Mouse (Mus musculus) kidney, postnatal 0 days (tissue): Measurements from ENCODE around the gene Kif1bp. TPM values are rescaled to one million over a fixed set of nuclear protein-coding genes. Genes with fewer than 3 reads are reported as not detected.
A peak's percentile ranks its signal among the peaks of the same experiment; 100 is the strongest.

Source experiments
- ATAC-seq: fragments of 200-750 bp; cut with Nextera tagmentation; replicated peaks from 2 replicates; pipeline ENCODE4 v1.8.0; 2017; ENCODE audit warnings: low read depth, moderate number of reproducible peaks, moderate TSS enrichment, moderate library complexity; ENCODE audit not compliant: low FRiP score
- DNase-seq: peaks from one replicate; pipeline ENCODE4 v3.0.0-alpha.2; 2016; ENCODE audit warnings: low spot score
- H3K27ac ChIP-seq: fragments of 300-500 bp; sonication (generic); 2 replicates; pipeline ENCODE4 v1.5.1; 2014; ENCODE audit warnings: mild to moderate bottlenecking
- H3K27me3 ChIP-seq: fragments of 300-500 bp; sonication (generic); 2 replicates; pipeline ENCODE4 v1.6.1; 2014; ENCODE audit warnings: low read length, mixed read lengths; ENCODE audit not compliant: insufficient read depth
- H3K36me3 ChIP-seq: fragments of 300-500 bp; sonication (generic); 2 replicates; pipeline ENCODE4 v1.6.1; 2014; ENCODE audit warnings: low read length, mixed read lengths; ENCODE audit not compliant: insufficient read depth
- H3K4me1 ChIP-seq: fragments of 300-500 bp; sonication (generic); replicated peaks from 2 replicates; pipeline ENCODE4 v1.6.1; 2014; ENCODE audit warnings: antibody characterized with exemption, low read length, mixed read lengths; ENCODE audit not compliant: insufficient read depth
- H3K4me2 ChIP-seq: fragments of 300-500 bp; sonication (generic); 2 replicates; pipeline ENCODE4 v1.6.1; 2014; ENCODE audit warnings: mild to moderate bottlenecking, low read length, moderate library complexity, mixed read lengths
- H3K4me3 ChIP-seq: fragments of 300-500 bp; sonication (generic); replicated peaks from 2 replicates; pipeline ENCODE4 v1.5.1; 2014; ENCODE audit warnings: low read depth, low read length
- H3K9ac ChIP-seq: fragments of 300-500 bp; sonication (generic); 2 replicates; pipeline ENCODE4 v1.6.1; 2014; ENCODE audit warnings: low read depth, low read length
- H3K9me3 ChIP-seq: fragments of 300-500 bp; sonication (generic); replicated peaks from 2 replicates; pipeline ENCODE4 v1.6.1; 2016; ENCODE audit warnings: low read length, inconsistent platforms, mixed read lengths
- CTCF ChIP-seq: IDR thresholded peaks from 2 replicates; pipeline ENCODE4 v1.5.1; 2016; ENCODE audit warnings: antibody characterized with exemption, low read depth, mild to moderate bottlenecking, moderate library complexity
- WGBS: fragments of 180-500 bp; shearing (Covaris S2); extraction: QIAGEN DNeasy Blood & Tissue Kit; methylation state at CpG from one replicate; pipeline ENCODE4 v1.1.7; 2014; 5-methylcytosine and 5-hydroxymethylcytosine counted together
- polyA plus RNA-seq: library from polyadenylated mRNA; unstranded; fragments of >200 nt; fragmentation: Nextera tagmentation; extraction: Ambion mirVana; gene quantifications from 2 replicates; pipeline ENCODE4 v1.2.1, GENCODE M21; 2015

Gene Kif1bp
- polyA plus RNA-seq, 1 experiment from 2014 or later = 33.8 TPM

DNA sequence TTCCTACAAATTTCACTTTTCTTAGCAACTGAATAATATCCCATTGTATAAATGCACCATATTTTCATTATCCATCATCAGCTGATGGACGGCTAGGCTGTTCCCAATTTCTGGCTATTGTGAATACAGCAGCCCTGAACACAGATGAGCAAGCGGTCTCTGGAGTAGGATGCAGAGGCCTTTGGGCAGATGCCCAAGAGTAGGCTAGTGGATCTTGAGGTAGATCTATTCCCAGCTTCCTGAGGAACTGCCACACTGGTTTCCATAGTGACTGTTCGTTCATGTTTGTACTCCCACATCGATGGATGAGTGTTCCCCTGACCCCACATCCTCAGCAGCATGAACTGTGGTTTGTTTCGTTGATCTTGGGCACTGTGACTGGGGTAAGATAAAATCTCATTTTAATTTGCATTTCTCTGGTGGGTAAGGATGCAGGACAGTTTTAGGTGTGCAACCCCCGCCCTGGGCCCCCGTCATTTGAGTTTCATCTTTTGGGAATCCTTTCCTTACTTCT lies 27.4 kb downstream of the Kif1bp start:
- Histone ChIP-seq H3K9ac (no peak overlapping the region), H3K27ac (no peak overlapping the region), H3K9me3 (no peaks in the 10 kb centered on the region), H3K27me3 (no peaks in the 10 kb centered on the region), H3K4me3 (no peak overlapping the region), H3K4me1 (no peaks in the 10 kb centered on the region), H3K4me2 (no peak overlapping the region), H3K36me3 (no peaks in the 10 kb centered on the region)
- no peak for TF ChIP-seq CTCF
- DNase-seq = no peak
- WGBS = 54% methylated on average over 7 of the region's 7 CpGs
- no peak for ATAC-seq

- H3K27me3 ChIP-seq = no peaks in the 10 kb centered on the region
- ATAC-seq = peak; percentile 59
Observed at GRCm38 (mm10) chr10:62549523-62550166, 28.6 kb downstream of the Kif1bp start.

DNA sequence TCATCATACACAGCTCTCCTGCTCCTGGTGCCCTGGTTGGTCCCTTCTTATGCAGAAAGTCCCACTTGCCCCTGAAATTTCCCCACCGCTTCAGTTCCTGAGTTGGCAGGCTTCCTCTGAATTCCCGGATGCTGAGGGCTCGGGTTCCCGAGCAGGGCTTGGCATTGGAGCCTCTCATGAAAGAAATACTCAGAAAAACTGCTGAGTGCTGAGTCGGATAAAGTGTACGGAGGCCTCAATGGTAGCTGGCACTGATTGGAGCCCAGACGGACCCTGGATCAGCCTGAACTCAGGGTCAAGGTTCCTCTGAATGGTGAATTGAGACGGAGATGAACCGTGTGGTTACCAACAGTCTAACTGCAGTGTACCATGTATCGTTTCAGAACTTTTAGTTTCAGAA lies 31.8 kb downstream of the Kif1bp start:
- Histone ChIP-seq H3K9me3 (no peaks in the 10 kb centered on the region), H3K36me3 (no peaks in the 10 kb centered on the region), H3K4me2 (no peak overlapping the region), H3K4me3 (no peak overlapping the region), H3K4me1 (no peaks in the 10 kb centered on the region), H3K27me3 (no peaks in the 10 kb centered on the region), H3K9ac (no peak overlapping the region), H3K27ac (no peak overlapping the region)
- ATAC-seq = no peak
- 62% methylated on average over 10 of the region's 10 CpGs for WGBS
- DNase-seq = no peak
- no peak for TF ChIP-seq CTCF

More at GRCm38 (mm10) chr10:62549523-62550166, 28.6 kb downstream of the Kif1bp start:
- Histone ChIP-seq H3K4me3 (no peak overlapping the region), H3K4me1 (no peaks in the 10 kb centered on the region), H3K9ac (no peak overlapping the region), H3K9me3 (no peaks in the 10 kb centered on the region), H3K27ac (no peak overlapping the region), H3K36me3 (no peaks in the 10 kb centered on the region), H3K4me2 (no peak overlapping the region)
- TF ChIP-seq CTCF = peak; percentile 78
- DNase-seq = peak; percentile 72
- 28% methylated on average over 15 of the region's 16 CpGs for WGBS

- TF ChIP-seq CTCF = peak; percentile 33; the same call in 1 of the 2 replicates
- DNase-seq (no peak), ATAC-seq (no peak)
- no peaks in the 10 kb centered on the region for H3K4me1 ChIP-seq
- no peak overlapping the region for H3K4me3 ChIP-seq
- no peaks in the 10 kb centered on the region for H3K27me3 ChIP-seq
- no peaks in the 10 kb centered on the region for H3K36me3 ChIP-seq
- no peak overlapping the region for H3K27ac ChIP-seq
- H3K9ac ChIP-seq = no peak overlapping the region
- no peak overlapping the region for H3K4me2 ChIP-seq
- no peaks in the 10 kb centered on the region for H3K9me3 ChIP-seq
Observed at GRCm38 (mm10) chr10:62545759-62546158, 32.5 kb downstream of the Kif1bp start.

GRCm38 (mm10) chr10:62544316-62544715 lies 33.9 kb downstream of the Kif1bp start:
- Histone ChIP-seq H3K9me3 (no peaks in the 10 kb centered on the region), H3K4me2 (no peak overlapping the region), H3K27ac (no peak overlapping the region), H3K4me3 (no peak overlapping the region), H3K9ac (no peak overlapping the region), H3K27me3 (no peaks in the 10 kb centered on the region), H3K36me3 (no peaks in the 10 kb centered on the region), H3K4me1 (no peaks in the 10 kb centered on the region)
- 95% methylated on average over 4 of the region's 4 CpGs for WGBS
- DNase-seq (no peak), ATAC-seq (no peak)
- TF ChIP-seq CTCF = no peak

- Histone ChIP-seq H3K27me3 (no peaks in the 10 kb centered on the region), H3K9me3 (no peaks in the 10 kb centered on the region), H3K4me2 (no peak overlapping the region), H3K4me3 (no peak overlapping the region), H3K9ac (no peak overlapping the region), H3K27ac (no peak overlapping the region), H3K4me1 (no peaks in the 10 kb centered on the region), H3K36me3 (no peaks in the 10 kb centered on the region)
- no peak for TF ChIP-seq CTCF
- no peak for ATAC-seq
- DNase-seq = no peak
- 81% methylated on average over 12 of the region's 12 CpGs for WGBS
Observed at GRCm38 (mm10) chr10:62543399-62543808, 34.9 kb downstream of the Kif1bp start.

DNA sequence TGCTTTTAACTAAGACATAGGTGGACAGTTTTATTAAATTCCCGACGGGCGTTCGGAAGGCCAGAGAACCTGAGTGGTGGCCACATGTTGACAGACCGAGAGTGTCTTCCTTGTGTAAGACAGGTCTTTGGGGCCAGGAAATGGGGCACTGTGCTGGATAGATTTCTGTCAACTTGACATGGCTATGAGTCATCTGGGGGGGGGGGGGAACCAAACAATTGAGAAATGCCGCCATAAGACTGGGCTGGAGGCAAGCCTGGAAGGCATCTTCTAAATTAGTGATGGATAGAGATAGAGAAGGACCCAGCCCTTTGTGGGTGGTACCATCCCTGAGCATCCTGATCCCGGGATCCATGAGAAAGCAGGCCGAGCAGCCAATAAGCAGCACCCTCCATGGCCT lies 35.3 kb downstream of the Kif1bp start:
- 92% methylated on average over 8 of the region's 8 CpGs for WGBS
- H3K4me1 ChIP-seq = no peaks in the 10 kb centered on the region
- no peaks in the 10 kb centered on the region for H3K36me3 ChIP-seq
- TF ChIP-seq CTCF = no peak
- no peak overlapping the region for H3K4me3 ChIP-seq
- no peaks in the 10 kb centered on the region for H3K9me3 ChIP-seq
- no peak overlapping the region for H3K9ac ChIP-seq
- no peak for DNase-seq
- no peak overlapping the region for H3K4me2 ChIP-seq
- H3K27ac ChIP-seq = no peak overlapping the region
- no peak for ATAC-seq
- no peaks in the 10 kb centered on the region for H3K27me3 ChIP-seq
